Mouse (Mus musculus) spleen, adult 18-20 months (tissue): ENCODE data around the gene Pgpep1l.

Experiments used
- DNase-seq, 2 experiments: peaks; one replicate each; pipeline ENCODE4 v3.0.0; 2022; ENCODE audit warnings: mixed read lengths in 2 of 2

Gene Pgpep1l

GRCm38 (mm10) chr7:68213842-68214241 is 50.2 kb downstream of the Pgpep1l start:
- DNase-seq = no peak

- no peak for DNase-seq
These were observed 52.1 kb downstream of the Pgpep1l start for GRCm38 (mm10) chr7:68211883-68212282.

GRCm38 (mm10) chr7:68210417-68210816 is 53.6 kb downstream of the Pgpep1l start:
- no peak for DNase-seq

- DNase-seq = peak in 1 of 2 experiments; percentile 15
These were observed 55.0 kb downstream of the Pgpep1l start for GRCm38 (mm10) chr7:68209039-68209438.

- DNase-seq = no peak
These were observed 58.1 kb downstream of the Pgpep1l start for GRCm38 (mm10) chr7:68205776-68206427.

- no peak for DNase-seq
These were observed 64.4 kb downstream of the Pgpep1l start for GRCm38 (mm10) chr7:68199609-68200008.

- DNase-seq = no peak
These were observed 69.9 kb downstream of the Pgpep1l start for GRCm38 (mm10) chr7:68193958-68194695.

GRCm38 (mm10) chr7:68189691-68190456 is 74.2 kb downstream of the Pgpep1l start:
- DNase-seq = peak in 1 of 2 experiments; percentile 10

GRCm38 (mm10) chr7:68189211-68189610 is 74.8 kb downstream of the Pgpep1l start:
- DNase-seq = no peak
